Mouse (Mus musculus) megakaryocyte, embryonic 14.5 days (primary cell): ENCODE measurements around the gene Smad1.

ENCODE experiments used
- FLI1 ChIP-seq: IDR thresholded peaks from 2 replicates; pipeline ENCODE4 v1.6.1; 2012; ENCODE audit warnings: low read length, inconsistent platforms, mixed read lengths
- GATA1 ChIP-seq: IDR thresholded peaks from 3 replicates; pipeline ENCODE4 v1.6.1; 2012; ENCODE audit warnings: mixed read lengths, low read length, inconsistent platforms, borderline replicate concordance

DNA sequence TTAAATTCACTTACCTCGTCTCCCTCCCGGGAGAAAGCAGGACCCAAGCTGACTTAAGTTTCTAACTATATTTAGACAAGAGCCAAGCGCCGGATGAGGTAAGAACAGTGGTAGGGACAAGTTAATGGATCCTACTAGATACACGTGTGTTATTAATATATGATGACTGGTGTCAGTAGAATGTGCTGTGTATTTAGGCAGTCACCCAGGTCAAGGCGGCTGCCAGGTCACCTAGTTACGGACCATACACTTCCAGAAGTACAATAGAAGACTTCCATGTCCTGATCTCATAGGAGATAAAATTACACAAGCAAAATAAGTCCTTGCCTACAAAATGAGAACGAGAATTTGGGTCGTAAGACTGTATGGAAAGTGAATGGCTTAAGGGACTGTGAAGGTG is 68.3 kb downstream of the Smad1 start:
- no peak for TF ChIP-seq GATA1
- no peak for TF ChIP-seq FLI1
